Mouse (Mus musculus): ENCODE data around the gene Eapp. TPM values are rescaled to one million over a fixed set of nuclear protein-coding genes. Genes with fewer than 3 reads are reported as not detected.

Gene Eapp
- 83.4 TPM for polyA plus RNA-seq (2014; fragmentation: Illumina TruSeq; extraction: RNeasy Lipid Tissue Mini Kit (QIAGEN cat#74804); ENCODE audit: low read depth, low replicate concordance)

DNA sequence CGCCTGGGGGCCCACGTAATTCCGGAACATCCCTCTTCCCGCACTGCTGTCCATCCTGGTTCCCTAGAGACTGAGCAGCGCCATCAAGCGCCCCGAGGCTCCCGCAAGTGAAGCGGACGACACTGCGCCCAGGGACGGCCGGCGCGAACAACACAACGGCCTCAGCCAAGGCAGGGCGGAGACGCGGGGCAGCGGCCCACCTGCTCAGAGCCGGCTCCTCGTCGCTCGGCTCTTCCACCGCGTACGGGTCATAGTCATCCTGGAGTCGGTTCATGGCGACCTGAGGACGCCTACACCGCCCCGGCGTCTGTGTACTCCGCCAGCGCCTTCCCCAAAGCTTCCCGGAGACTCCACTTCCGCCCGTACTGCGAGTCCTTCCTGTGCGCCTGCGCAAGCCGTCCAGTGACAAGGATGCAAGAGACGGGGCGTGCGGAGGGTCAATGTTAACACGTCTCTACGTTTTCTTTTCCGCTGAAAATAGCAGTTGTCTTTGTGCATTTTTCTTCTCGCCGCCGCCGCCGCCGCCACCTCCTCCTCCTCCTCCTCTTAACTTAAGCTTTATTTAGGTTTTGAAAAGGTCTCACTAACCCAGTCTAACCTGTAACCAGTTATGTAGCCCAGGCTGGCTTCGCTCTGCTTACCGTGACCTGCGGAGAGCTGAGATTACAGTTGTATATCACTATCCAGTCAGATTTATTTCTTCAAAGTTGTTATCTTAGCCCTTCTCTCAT, at the start of gene Eapp:
Gene Eapp (minus strand): TSS at position 387 of the 731 bp plus-strand sequence.

DNA sequence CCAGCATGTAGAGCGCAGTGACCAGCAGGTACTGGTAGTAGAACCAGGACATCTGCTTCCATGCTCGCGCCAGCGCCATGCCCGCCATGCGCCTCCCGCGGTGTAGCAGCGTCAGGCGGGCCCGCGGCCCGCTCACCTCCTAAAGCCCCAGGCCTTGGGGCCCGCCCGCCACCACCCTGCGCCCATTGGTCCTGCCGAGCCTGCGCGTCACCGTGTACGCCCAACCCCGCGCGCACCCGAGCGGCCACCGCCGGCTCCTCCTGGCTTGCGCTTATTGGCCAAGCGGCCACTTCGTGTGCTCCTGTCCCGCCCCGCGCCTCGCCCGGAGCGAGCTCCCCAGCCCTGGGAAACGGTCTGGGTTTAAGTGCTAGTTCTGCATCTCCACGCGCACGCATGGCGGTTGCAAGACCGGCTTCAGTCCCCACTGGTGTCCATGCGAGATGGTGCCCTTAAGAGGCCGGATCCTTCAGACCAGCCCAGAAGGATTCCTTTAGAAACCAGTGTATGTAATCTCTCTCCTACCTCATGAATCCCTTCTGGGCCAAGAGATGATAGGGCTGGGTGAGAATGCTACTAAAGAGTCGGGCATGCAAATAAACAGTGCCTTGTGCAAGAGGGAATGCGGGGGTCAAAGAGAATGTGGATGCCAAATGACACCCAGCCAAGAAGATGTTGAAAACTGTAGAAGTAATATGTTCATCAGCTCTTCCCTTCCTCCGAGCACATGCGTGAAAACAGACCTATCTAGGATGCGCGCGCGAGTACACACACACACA, 39.1 kb downstream of the Eapp start, which contains the start of gene Sptssa:
Gene Sptssa (minus strand): TSS at position 178 of the 776 bp plus-strand sequence.

Other genes starting within 250 kb of the Eapp start
- gene Sptssa, start 39.3 kb downstream of the Eapp start, polyA plus RNA-seq (2014; fragmentation: Illumina TruSeq; extraction: RNeasy Lipid Tissue Mini Kit (QIAGEN cat#74804); ENCODE audit: low read depth, low replicate concordance), result 262 TPM
- 325 TPM for gene Snx6, start 99.8 kb upstream of the Eapp start, polyA plus RNA-seq (2014; fragmentation: Illumina TruSeq; extraction: RNeasy Lipid Tissue Mini Kit (QIAGEN cat#74804); ENCODE audit: low read depth, low replicate concordance)
- 367 TPM for gene Cfl2, start 167.0 kb upstream of the Eapp start, polyA plus RNA-seq (2014; fragmentation: Illumina TruSeq; extraction: RNeasy Lipid Tissue Mini Kit (QIAGEN cat#74804); ENCODE audit: low read depth, low replicate concordance)

Measured in kidney, adult 10 weeks (tissue).